Mouse (Mus musculus): Measurements from ENCODE around the gene Gm5901.

DNA sequence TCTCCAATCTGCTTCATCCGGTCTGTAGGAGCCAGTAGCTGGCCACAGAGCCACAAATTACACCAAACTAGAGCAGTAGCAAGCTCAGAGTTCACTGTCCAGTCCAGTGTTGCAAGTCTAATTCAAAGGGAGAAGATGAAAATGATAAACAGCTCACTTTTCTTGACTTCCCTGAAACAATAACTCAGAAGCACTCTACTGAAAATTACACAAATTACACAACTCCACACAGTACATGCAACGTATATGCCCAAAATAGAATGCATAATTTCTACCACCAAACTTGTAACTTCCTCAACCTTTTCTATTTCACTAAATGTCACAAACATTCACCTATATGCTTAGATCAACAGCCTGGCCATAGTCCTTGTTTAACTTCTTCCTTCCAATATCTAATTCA, 15.4 kb downstream of the Gm5901 start:
- TF ChIP-seq POLR2A (IDR thresholded peaks at IDR 0.05; ENCODE audit: insufficient read depth, low read depth, low read length) (no peak), CTCF (IDR thresholded peaks at IDR 0.05) (no peak)
